Mouse (Mus musculus) c-Kit-positive CD71-negative TER-119-negative erythroid progenitor cells, embryonic 14.5 days (primary cell): ENCODE results near the gene Glis3.

Source experiments
- DNase-seq: peaks from one replicate; pipeline ENCODE4 v3.0.0-alpha.2; 2013; ENCODE audit warnings: low read depth

The Glis3 gene

DNA sequence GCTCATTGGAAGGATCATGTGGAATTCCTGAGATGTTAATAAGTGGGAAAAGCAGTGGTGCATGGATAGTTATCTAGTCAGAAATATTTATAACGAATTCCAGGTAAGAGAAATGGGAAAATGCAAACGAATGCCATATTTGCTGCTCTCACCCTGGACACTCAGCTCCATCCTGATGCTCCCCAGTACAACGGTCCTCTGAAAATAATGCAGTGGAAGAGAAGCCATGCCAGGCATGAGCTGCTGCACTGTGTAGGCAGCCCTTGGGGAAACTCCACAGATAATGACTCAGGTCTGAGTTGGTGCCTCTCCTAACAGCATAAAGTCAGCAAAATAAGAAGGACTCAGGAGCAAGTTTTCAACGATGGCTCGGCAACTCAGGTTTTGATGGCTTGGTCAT, 433.7 kb downstream of the Glis3 start:
- DNase-seq, result no peak

DNA sequence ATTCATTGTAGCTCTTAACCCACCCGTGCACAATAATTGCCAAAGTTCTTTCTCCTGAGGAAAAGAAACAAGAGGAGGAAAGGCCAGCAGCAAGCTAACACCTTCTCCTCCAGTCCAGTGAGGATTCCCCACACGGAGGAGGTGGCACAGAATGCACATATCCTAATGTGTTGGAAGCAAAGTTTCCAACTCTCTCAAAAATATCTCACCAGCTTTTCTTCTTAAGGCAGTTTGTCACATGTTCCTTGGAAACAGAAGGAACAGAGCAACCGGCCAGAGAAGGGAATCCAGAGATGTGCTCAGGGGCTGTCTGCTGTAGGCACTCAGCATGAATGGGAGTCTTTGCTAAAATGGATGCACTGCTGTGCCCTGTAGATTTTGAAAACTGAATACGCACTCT, 441.8 kb downstream of the Glis3 start:
- DNase-seq, result no peak

DNA sequence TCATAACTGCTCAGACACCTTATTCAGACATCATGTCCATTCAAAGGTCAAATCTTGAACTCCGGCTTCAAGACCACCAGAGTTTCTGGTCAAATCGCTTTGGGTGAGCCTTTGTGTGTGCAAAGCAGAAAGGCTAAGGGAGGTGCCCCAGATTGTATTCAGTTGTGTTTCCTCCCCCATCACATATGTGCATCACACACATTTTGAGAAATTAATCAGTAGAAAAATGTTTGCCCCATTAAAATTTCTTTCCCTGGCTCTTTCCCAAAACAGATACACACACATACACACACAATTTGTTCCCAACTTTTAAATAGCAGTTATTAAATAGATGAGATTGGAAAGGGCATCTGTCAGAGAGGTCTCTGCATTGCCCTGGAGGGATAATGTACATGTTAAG, 442.3 kb downstream of the Glis3 start:
- no peak for DNase-seq

DNA sequence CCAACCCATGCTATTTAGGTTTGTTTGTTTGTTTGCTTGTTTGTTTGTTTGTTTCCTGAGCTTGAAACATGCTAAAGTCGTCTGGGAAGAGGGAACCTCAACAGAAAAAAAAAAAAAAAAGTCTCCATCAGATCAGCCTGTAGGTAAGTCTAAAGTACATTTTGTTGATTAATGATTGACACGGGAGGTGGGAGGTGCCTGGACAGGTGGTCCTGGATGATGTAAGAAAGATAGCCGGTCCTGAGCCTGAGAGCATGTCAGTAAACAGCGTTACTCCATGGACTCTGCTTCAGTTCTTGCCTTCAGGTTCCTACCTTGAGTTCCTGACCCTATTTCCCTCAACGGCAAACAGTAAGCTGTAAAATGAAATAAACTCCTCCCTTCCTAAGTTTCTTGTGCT, 444.3 kb downstream of the Glis3 start:
- no peak for DNase-seq

DNA sequence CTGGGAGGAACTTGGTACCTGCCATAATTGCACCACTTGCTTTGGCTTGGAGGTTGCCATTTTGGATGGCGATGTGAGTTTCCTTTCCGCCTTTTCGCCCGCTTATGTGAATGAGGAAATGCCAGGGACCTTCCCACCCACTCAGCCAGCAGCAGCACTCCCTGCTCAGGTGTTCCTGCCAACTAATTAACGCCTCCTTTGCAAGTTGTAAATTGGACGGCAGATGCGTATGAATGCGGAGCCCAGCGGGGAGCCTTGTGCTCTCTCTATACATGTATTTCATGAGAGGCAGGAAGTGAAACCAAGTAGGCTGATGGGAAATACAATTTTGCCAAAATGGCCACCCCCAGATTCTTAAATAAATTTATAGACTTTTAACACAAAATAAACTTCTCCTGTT, 444.8 kb downstream of the Glis3 start:
- no peak for DNase-seq

DNA sequence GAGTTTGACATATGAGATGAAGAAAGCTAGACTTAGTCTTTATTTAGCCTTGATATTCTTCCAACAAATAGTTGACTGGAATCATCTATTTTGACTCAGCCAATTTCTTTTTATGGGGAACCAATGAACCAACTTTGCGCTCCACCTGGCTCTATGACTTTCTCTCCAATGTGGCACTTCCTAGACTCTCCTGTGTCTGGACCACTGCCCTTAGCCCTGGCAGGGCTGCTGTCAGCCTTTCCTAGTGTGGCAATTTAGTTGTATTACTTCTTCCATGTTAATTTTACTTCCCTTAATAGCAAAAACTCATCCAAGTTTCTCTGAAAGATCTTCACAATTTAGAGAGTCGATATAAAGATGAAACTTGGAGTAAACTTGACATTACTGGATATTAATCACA, 445.2 kb downstream of the Glis3 start:
- DNase-seq, result no peak

DNA sequence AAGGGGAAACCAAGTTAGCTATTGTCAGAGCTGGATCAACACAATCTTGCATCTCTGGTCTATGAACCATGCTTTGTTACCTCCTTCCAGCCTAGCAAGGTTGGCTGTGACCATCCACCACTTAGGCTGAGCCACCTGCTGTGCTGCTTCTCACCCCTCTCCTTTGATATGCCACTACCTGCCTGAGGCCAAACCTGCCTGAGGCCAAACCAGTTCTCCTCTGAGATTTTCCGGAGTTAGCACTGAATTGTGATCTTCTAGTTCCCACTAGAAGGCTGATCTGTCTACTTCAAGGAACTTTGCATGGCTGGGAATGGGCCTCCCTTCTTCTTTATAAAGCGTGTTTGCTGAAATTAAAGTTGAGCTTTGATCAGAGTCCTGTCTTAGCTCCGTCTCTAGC, 448.4 kb downstream of the Glis3 start:
- DNase-seq, result no peak

DNA sequence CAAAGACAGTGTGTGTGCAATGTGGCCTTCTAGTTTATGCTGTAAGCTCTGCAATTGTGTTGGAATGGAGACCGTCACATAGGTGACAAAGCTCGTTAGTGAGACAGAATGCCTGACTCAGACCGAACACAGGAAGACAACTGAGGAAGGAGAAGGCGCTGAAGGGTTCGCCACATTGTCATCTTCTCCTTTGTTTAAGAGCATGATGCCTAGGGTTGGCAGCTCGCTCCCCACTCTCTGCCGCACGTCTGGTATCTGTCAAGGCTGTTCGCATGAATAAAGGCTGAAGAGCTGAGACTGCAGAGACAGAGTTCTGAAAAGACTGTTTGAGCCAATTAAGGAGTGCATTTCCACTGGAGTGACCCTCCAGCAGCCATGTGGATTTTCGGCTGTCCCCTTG, 452.4 kb downstream of the Glis3 start:
- DNase-seq, result no peak

DNA sequence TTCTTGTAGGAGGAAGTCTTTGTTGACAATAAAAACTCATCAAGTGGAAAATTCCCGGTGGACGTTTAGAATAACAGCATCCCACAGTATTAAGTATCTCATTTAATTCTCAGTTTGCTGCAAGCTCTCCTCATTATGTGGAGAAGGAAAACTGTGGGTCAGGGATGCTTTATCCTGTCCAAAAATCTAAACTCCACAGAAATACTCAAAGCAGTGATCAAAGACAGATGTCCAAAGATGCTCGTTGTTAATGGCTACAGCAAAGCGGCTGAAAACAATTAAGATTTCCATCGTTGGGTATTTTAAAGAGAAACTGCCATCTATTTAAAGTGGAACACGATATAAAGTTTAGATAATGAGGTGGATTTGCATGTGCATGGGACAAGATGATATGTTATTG, 454.2 kb downstream of the Glis3 start:
- DNase-seq, result no peak

DNA sequence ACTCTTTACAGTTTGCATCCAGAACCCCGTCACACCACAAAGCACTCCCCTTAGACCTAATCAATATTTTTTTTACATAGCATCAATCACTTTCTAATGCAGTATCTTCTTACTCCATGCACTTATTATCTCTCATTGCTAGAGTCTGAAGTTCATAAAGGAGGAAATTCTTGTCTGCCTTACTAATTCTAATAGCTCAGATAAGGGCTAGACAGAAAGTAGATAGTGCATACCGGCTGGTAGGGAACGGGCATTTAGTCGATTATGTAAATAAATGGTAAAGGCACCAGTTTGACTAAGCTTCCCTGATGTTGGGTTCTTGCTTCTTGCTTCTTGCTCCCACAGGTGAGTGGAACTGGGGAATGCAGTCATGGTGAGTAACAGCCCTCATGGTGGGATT, 468.2 kb downstream of the Glis3 start:
- DNase-seq, result no peak
